In the genomic region with DNA sequence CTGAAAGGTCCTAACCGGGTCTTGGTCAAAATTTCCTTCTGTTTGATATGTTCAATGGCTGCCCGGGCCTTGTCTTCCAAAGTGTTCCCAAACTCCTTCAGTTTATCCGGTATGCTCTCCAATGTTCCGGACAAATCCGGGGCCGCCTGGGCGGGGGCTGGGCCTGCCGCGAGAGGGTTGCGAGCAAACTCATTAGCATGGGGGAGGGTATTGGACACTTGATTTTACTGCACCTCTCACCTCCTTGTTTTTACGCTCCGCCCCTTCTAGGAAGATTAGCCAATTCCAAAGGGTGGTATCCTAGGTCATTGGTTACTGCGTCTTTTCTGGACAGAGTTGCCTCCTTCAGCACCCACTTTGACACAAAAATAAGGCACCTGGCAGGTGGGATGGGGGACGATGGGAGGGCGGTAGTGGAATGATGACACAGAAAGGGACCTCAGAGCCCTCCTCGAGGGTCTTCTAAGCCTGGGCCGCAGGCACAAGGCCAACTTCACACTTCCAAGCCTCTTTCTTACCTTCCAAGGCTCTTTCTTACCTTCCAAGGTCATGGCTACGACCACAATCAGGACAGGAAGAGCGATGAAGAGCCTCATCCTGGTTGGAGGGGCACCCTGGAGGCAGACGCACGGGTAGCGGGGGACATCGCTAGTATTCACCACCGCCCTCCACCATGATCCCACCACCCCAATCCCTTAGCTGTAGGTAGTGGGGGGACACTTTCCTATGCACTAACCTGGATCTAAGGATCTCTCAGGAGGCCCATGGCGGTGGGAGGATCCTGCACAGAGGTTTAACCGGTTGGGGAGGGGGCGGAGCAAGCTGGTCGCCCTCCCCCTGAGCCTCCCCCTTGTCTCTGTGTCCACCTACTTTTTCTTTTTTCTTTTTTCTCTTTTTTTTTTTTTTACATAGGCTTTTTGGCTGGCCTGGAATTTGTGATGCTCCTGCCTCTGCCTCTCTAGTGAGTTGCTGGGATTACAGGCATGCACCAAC, we compare ENCODE assay signal across 8 mouse cellular contexts. TPM values are rescaled to one million over a fixed set of nuclear protein-coding genes. Genes with fewer than 3 reads are reported as not detected.
A peak's percentile ranks its signal among the peaks of the same experiment; 100 is the strongest.
DNase-seq lines count a peak whose midpoint lies in the region; ATAC-seq and TF ChIP-seq lines count a peak whose summit lies in the region.

Gene Apoc1 (minus strand): TSS at position 788 of the 993 bp plus-strand sequence.

- peaks cover 9% of the 10 kb centered on the region for H3K9me3 ChIP-seq in hindbrain, embryonic 10.5 days
- no peaks in the 10 kb centered on the region for H3K9me3 ChIP-seq in hindbrain, embryonic 14.5 days (ENCODE audit: control insufficient read depth, low read length)
- peaks cover 9% of the 10 kb centered on the region for H3K9me3 ChIP-seq in G1E (replicated peaks)
- H3K9me3 ChIP-seq in embryonic facial prominence, embryonic 12.5 days, result peaks cover 6% of the 10 kb centered on the region; the same call in 1 of the 2 replicates

- no peak within 1 kb of the TSS for H3K4me2 ChIP-seq in hindbrain, embryonic 14.5 days (replicated peaks)
- H3K4me2 ChIP-seq in embryonic facial prominence, embryonic 12.5 days (replicated peaks), result no peak within 1 kb of the TSS

- TF ChIP-seq POLR2A in lung, adult 2 months (IDR thresholded peaks at IDR 0.05; ENCODE audit: borderline replicate concordance, extremely low read depth, low read depth, low read length), result no peak

- no peak within 1 kb of the TSS for H3K9ac ChIP-seq in hindbrain, embryonic 14.5 days
- 0 out of 2 replicates have a peak within 1 kb of the TSS, but pooled peaks have one; percentile 19 for H3K9ac ChIP-seq in embryonic facial prominence, embryonic 12.5 days

- peaks cover 36% of the 10 kb centered on the region for H3K4me1 ChIP-seq in hindbrain, embryonic 10.5 days (replicated peaks)
- H3K4me1 ChIP-seq in hindbrain, embryonic 14.5 days (replicated peaks; ENCODE audit: control insufficient read depth, insufficient read depth, low read length), result 0 out of 2 replicates have a peak, but pooled peaks cover 3% of the 10 kb centered on the region
- peaks cover 69% of the 10 kb centered on the region for H3K4me1 ChIP-seq in G1E (ENCODE audit: insufficient read depth, low read depth, low read length)
- peaks cover 5% of the 10 kb centered on the region; the same call in 1 of the 2 replicates for H3K4me1 ChIP-seq in embryonic facial prominence, embryonic 12.5 days
- peaks cover 5% of the 10 kb centered on the region for H3K4me1 ChIP-seq in lung, adult 2 months (ENCODE audit: control insufficient read depth, insufficient read depth, low read length)

- 52% methylated on average over 28 of the region's 28 CpGs for WGBS in hindbrain, embryonic 10.5 days
- 52% methylated on average over 28 of the region's 28 CpGs for WGBS in hindbrain, embryonic 14.5 days
- 50% methylated on average over 28 of the region's 28 CpGs for WGBS in embryonic facial prominence, embryonic 12.5 days
- WGBS in lung, adult 2 months, result 53% methylated on average over 28 of the region's 28 CpGs

- peaks cover 15% of the 10 kb centered on the region for H3K36me3 ChIP-seq in hindbrain, embryonic 10.5 days
- no peaks in the 10 kb centered on the region for H3K36me3 ChIP-seq in hindbrain, embryonic 14.5 days (replicated peaks; ENCODE audit: control insufficient read depth, insufficient read depth)
- H3K36me3 ChIP-seq in G1E (replicated peaks), result peaks cover 13% of the 10 kb centered on the region
- peaks cover 12% of the 10 kb centered on the region for H3K36me3 ChIP-seq in embryonic facial prominence, embryonic 12.5 days

- no peaks in the 10 kb centered on the region for H3K27me3 ChIP-seq in hindbrain, embryonic 10.5 days (ENCODE audit: insufficient read depth, poor library complexity, severe bottlenecking)
- H3K27me3 ChIP-seq in hindbrain, embryonic 14.5 days (ENCODE audit: control insufficient read depth, insufficient read depth, low read length), result no peaks in the 10 kb centered on the region
- no peaks in the 10 kb centered on the region for H3K27me3 ChIP-seq in G1E (ENCODE audit: insufficient read depth, low read length)
- H3K27me3 ChIP-seq in embryonic facial prominence, embryonic 12.5 days, result no peaks in the 10 kb centered on the region

- no peak for DNase-seq in hindbrain, embryonic 10.5 days (ENCODE audit: low spot score)
- no peak for DNase-seq in hindbrain, embryonic 14.5 days (ENCODE audit: low spot score)
- peak; percentile 47 for DNase-seq in G1E (ENCODE audit: low spot score)
- peak; percentile 56 for DNase-seq in lung, adult 2 months
- DNase-seq in embryo, embryonic 10.5 days (ENCODE audit: low spot score), result no peak
- DNase-seq in layer of hippocampus, postnatal 25 days (ENCODE audit: extremely low spot score in 1 of 2, low spot score in 1 of 2), result no peak
- no peak for DNase-seq in ovary, postnatal 10 days (ENCODE audit: low spot score)

- peak within 1 kb of the TSS; percentile 81 for H3K27ac ChIP-seq in hindbrain, embryonic 10.5 days
- H3K27ac ChIP-seq in hindbrain, embryonic 14.5 days, result no peak within 1 kb of the TSS
- no peak within 1 kb of the TSS for H3K27ac ChIP-seq in embryonic facial prominence, embryonic 12.5 days

- no peak for ATAC-seq in hindbrain, embryonic 14.5 days (ENCODE audit: low FRiP score)
- ATAC-seq in G1E (ENCODE audit: extremely low read depth, insufficient number of reproducible peaks, low FRiP score, poor library complexity, severe bottlenecking), result no peak
- ATAC-seq in embryonic facial prominence, embryonic 12.5 days (ENCODE audit: insufficient number of reproducible peaks, insufficient read depth, low FRiP score, low TSS enrichment), result no peak

- no peak for TF ChIP-seq CTCF in G1E (IDR thresholded peaks at IDR 0.05; ENCODE audit: low read depth, low read length)
- TF ChIP-seq CTCF in lung, adult 2 months (IDR thresholded peaks at IDR 0.05; ENCODE audit: insufficient read depth, low read length), result no peak

- peak within 1 kb of the TSS; percentile 20 for H3K4me3 ChIP-seq in hindbrain, embryonic 10.5 days
- H3K4me3 ChIP-seq in hindbrain, embryonic 14.5 days (replicated peaks; ENCODE audit: low read length), result no peak within 1 kb of the TSS
- H3K4me3 ChIP-seq in G1E (ENCODE audit: low read depth, low read length), result peak within 1 kb of the TSS; percentile 61
- no peak within 1 kb of the TSS for H3K4me3 ChIP-seq in embryonic facial prominence, embryonic 12.5 days
- H3K4me3 ChIP-seq in lung, adult 2 months (replicated peaks; ENCODE audit: extremely low read depth, low read depth, low read length), result peak within 1 kb of the TSS; percentile 1

RNA-seq across cellular contexts. Expression of gene Apoc1, which starts in this region (rescaled TPM):
- 2.2 and 2.3 TPM in 2 replicates for polyA plus RNA-seq in hindbrain, embryonic 10.5 days (2016; fragmentation: Nextera tagmentation; extraction: Ambion mirVana)
- polyA plus RNA-seq in hindbrain, embryonic 14.5 days (2014; fragmentation: Nextera tagmentation; extraction: Ambion mirVana), result 2.3 and 2.5 TPM in 2 replicates
- total RNA-seq in G1E (2014; fragmentation: Nextera tagmentation) (12.3 and 14.9 TPM in 2 replicates), G1E (2017) (4.8 and 7.0 TPM in 2 replicates)
- 9.5 and 15.3 TPM in 2 replicates for polyA plus RNA-seq in G1E (2012)
- 6.1 and 6.4 TPM in 2 replicates for polyA plus RNA-seq in embryonic facial prominence, embryonic 12.5 days (2016; fragmentation: Nextera tagmentation; extraction: Ambion mirVana)
- polyA plus RNA-seq in lung, adult 2 months (2012; rRNA removed), result 25.9 and 29.2 TPM in 2 replicates
- total RNA-seq in layer of hippocampus, postnatal 25 days (2021), result 1 to 10 TPM; 4.8 to 7.5 TPM

Comparison
In these comparisons a context has a peak if more than half of its experiments do, and no peak if none do; other contexts are left out.
1. H3K4me3 ChIP-seq: peak in hindbrain, embryonic 10.5 days (single experiment), G1E (single experiment) and lung, adult 2 months (single experiment); none in hindbrain, embryonic 14.5 days (single experiment) and embryonic facial prominence, embryonic 12.5 days (single experiment).
2. DNase-seq: peak in G1E (single experiment) and lung, adult 2 months (single experiment); none in hindbrain, embryonic 10.5 days (single experiment), hindbrain, embryonic 14.5 days (single experiment), embryo, embryonic 10.5 days (single experiment), layer of hippocampus, postnatal 25 days (0 of 2) and ovary, postnatal 10 days (single experiment).